Mouse (Mus musculus) ZHBTc4 (cell line): Measurements from ENCODE around the gene Naxd.
A peak's percentile ranks its signal among the peaks of the same experiment; 100 is the strongest.

Experiments
- DNase-seq: peaks from one replicate; pipeline ENCODE4 v3.0.0-alpha.2; 2011; ENCODE audit warnings: low read depth, low spot score

Gene Naxd

DNA sequence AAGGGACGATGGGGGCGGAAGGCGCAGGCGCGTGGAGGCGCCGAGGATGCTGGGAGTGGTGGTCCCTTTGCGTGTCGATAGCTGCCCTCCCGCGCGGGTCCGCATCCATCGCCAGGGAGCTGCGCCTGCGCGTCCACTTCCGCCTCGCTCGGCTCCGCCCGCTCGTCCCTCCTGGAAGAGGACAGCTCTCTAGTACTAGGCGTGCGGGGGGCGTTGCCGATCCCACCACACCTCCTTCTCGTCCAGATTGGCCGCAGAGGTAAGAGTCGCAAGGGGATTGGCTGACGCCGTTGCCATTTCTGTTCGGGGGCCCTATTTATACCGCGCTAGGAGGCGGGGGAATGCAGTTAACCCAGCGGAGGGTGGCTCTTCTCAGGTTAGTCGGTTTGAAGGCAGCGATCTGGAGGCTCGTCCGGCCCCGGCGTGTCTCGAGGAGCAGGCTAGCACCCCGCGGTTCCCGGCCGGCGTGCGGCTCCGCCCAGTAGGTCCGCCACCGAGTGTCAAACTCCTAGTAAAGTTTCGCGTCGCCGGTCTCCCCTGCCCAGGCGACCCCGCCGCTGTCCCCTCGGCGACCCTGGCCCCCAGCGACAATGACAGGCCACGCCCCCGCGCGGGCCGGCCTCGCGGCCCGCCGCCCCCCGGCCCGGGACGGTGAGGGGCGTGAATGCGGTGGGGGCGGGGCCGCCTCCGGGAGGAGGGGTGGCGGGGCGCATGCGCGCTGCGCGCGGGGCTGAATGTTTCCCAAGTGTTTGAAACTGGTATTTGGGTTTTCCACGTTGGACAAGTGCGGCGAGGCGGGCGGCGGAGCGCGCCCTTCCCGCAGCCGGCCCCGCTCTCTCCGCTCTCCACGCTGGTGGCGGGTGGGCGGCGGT lies 58.6 kb downstream of the Naxd start:
- DNase-seq: peak; percentile 100

DNA sequence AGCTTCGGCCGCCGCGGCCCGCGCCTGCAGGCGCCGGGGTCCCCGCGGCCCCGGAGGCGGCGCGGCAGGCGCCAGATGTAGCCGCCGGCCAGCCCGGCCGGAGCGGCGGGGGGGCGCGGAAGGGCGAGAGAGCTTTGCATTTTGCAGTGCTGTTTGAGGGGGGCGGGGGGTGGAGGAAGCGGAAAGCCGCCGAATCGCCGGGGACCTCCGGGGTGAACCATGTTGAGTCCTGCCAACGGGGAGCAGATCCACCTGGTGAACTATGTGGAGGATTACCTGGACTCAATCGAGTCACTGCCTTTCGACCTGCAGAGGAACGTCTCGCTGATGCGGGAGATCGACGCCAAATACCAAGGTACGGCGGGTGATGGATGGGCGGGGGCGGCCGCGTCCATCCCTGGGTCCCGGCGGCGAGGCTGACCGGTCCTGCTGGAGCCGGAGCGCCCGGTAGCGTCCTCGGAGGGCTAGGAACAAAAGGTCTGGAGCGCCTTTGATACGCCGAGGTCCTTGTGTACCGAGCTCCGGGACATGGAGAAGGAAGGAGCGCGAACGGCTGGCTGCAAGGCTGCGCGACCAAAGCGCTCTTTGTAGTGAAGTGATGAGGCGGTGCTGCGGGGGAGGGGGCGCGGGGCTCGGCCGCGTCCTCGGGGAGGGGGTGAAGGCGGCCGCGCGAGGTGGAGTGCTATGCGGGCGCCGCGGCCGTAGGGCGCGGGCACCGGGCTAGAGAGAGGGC lies 59.6 kb downstream of the Naxd start:
- DNase-seq: peak; percentile 43

DNA sequence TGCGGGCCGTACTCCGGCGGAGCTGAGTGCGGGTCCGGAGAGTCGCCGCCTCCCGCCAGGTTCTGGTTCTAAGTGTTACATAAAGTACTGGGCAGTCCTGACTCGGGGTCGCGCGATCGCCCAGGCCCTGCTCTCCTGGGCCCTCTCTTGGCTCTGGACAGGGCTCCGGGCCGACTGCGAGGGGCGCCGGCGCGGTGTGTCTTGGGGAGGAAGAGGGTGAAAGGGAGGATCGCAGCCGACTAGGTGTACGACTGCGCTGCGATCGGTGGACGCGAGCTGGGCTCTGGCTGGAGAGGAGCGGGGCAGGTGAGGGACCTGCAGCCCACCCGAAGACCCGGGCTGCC lies 60.1 kb downstream of the Naxd start:
- DNase-seq: no peak

DNA sequence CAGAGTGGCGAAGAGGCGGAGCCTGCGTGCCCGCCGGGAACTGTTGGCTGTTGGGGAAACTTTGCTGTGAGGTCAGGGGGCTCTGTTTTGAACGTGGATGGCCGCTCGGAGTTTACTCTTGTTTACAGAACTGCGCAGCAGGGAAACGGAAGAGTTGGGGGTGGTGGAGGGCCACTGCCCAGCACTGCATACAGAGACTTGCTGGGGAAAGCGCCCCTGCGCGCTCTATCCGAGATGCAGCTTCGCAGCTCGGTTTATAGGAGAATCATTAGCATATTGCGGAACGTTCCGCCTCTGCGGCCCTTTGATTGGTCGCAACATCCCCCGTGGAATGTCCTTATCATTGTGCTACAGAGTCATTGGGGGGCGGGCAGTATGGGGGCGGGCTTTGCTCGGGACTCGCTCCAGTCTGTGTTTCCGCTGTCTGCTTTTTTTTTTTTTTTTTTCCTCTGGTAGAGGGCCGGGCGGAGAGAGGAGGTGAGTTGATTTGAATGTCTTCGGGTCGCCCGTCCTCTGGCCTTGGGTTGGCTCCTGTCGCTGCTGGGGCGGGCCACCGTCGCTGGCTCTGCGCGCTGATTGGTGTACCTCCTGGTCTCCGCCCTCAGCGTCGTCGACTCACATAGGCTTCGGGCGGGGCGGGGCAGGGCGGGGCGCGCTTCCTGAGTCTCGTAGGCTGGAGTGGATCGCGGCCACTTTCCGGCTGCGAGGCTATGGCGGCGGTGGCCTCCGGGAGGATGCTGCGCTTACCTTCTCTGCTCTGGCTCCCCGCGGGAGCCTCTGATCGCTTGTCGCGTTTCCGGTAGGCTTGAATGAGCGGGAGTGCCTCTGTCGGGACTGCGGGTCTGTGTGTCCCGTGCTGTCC lies 60.7 kb downstream of the Naxd start:
- peak; percentile 100 for DNase-seq

DNA sequence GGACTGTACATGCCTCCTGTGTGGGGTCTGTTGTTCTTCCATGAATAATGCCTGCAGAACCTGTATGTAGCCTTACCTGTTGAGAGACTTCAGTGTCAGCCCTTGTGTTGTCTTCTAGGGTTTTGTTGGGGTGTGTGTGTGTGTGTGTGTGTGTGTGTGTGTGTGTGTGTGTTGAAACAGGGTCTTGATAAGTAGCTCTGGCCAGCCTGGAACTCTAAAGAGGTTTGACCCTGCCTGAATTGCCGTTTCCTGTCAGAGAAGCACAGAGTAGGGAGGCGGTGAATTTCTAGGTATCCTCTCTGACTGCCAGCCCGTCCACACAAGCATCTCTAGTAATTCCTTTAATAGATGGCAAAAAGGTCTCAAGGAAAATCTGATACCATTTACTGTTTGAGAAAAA lies 62.2 kb downstream of the Naxd start:
- no peak for DNase-seq

DNA sequence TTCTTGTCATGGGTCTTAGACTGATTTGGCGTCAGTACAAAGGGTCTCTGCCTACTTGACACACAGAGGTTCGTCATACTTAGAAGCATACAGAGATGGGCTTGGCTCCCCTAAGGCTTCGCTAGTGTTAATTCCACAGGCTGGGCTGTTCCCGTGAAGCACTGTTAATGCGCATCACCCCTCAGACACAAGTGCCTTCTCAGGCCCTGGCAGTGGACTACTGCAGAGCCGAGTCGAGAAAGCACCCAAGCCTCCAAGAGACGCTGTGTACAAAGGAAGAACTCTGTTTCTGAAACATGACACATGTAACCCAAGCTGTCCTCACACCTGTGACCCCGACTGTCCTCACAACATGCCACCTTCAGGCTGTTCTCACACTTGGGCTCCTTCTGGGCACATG lies 62.9 kb downstream of the Naxd start:
- no peak for DNase-seq

DNA sequence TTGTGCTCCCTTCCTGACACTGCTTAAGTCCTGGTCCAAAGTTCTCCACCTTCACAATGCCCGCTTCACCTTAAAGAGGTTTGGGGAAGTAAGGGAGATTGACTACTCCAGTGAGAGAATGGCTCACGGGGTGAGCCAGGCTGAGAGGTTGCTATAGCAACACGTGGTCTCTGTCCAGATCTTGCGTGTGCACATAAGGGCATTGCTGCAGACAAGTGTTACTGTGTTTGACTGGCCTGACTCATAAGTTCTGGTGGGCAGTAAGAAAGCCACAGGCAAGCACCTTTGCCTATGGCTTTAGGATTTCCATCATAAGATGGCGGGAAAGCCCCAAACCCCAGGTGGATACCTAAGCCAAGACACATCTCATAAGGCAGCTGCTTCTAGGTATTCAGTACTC lies 66.9 kb downstream of the Naxd start:
- DNase-seq: no peak
